Mouse (Mus musculus): ENCODE measurements around the gene Fbxw10.

- TF ChIP-seq CTCF (IDR thresholded peaks at IDR 0.05; ENCODE audit: low read depth) (no peak), EP300 (IDR thresholded peaks at IDR 0.05; ENCODE audit: low read depth) (no peak)
Measured at GRCm38 (mm10) chr11:62814625-62815024, 32.2 kb upstream of the Fbxw10 start.

Data from liver, embryonic 14.5 days (tissue).